22 mouse cellular contexts compared by ENCODE assay signal in genomic region chr6:111278516-111278915, GRCm38 (mm10).
DNase-seq lines count a peak whose midpoint lies in the region; ATAC-seq and TF ChIP-seq lines count a peak whose summit lies in the region.
"Had no signal": no experiment of that assay in that cellular context is flagged by ENCODE, and none has a peak within 500 bp of the region (broad histone marks: within the 10 kb centered on the region; RNA-seq: fewer than 3 reads in every experiment).

No protein-coding gene starts in this region.

- TF ChIP-seq CTCF in cerebellum, adult 2 months (IDR thresholded peaks at IDR 0.05; ENCODE audit: borderline replicate concordance, insufficient read depth, low read depth, low read length) = no peak
- TF ChIP-seq CTCF in hindbrain, postnatal 0 days (IDR thresholded peaks at IDR 0.05; ENCODE audit: low read depth) = no peak

- peak; percentile 18 to 20 for DNase-seq in cerebellum, postnatal 10 days
- no peak for DNase-seq in cerebellum, adult 2 months
- peak; percentile 44 for DNase-seq in hindbrain, postnatal 0 days (ENCODE audit: low spot score)
- peak; percentile 71 for DNase-seq in Muller cell, postnatal 12 days (ENCODE audit: inconsistent ontology term)
- DNase-seq in telencephalon, adult 2 months (ENCODE audit: low read depth, low spot score) = peak; percentile 9
- DNase-seq in kidney, adult 8-10 months = no peak
- DNase-seq: adrenal gland, postnatal 10 days; B cell, adult 2 months; cerebellum, adult 8-10 months; cerebellum, postnatal 25 days; gastrocnemius, postnatal 14 days; heart, adult 2 months; heart, postnatal 14 days had no signal

- H3K4me2 ChIP-seq in hindbrain, postnatal 0 days (ENCODE audit: low read depth, low read length) = no peak overlapping the region
- H3K4me2 ChIP-seq in hindbrain, embryonic 16.5 days (ENCODE audit: low read length) = no peak overlapping the region
- H3K4me2 ChIP-seq: embryonic facial prominence, embryonic 13.5 days; forebrain, embryonic 15.5 days; heart, embryonic 11.5 days; heart, embryonic 15.5 days; hindbrain, embryonic 13.5 days had no signal

- no peaks in the 10 kb centered on the region for H3K9me3 ChIP-seq in hindbrain, postnatal 0 days (ENCODE audit: low read length)
- no peaks in the 10 kb centered on the region for H3K9me3 ChIP-seq in hindbrain, embryonic 16.5 days (ENCODE audit: control insufficient read depth, low read length)
- H3K9me3 ChIP-seq: embryonic facial prominence, embryonic 13.5 days; forebrain, embryonic 15.5 days; G1E; heart, embryonic 15.5 days; hindbrain, embryonic 13.5 days had no signal

- TF ChIP-seq POLR2A in cerebellum, adult 2 months (IDR thresholded peaks at IDR 0.05; ENCODE audit: borderline replicate concordance, insufficient read depth, low read length) = no peak

- H3K9ac ChIP-seq in hindbrain, postnatal 0 days (replicated peaks; ENCODE audit: low read length) = no peak overlapping the region
- H3K9ac ChIP-seq in hindbrain, embryonic 16.5 days (ENCODE audit: low read depth, low read length) = no peak overlapping the region
- H3K9ac ChIP-seq: embryonic facial prominence, embryonic 13.5 days; forebrain, embryonic 15.5 days; heart, embryonic 15.5 days; hindbrain, embryonic 13.5 days had no signal

- no peak for ATAC-seq in hindbrain, postnatal 0 days
- ATAC-seq in hindbrain, embryonic 16.5 days = no peak
- ATAC-seq: CD4-positive, CD25-positive, alpha-beta regulatory T cell, adult 4 months; forebrain, embryonic 15.5 days; intestine, embryonic 16.5 days had no signal

- no peaks in the 10 kb centered on the region for H3K36me3 ChIP-seq in hindbrain, postnatal 0 days (ENCODE audit: insufficient read depth, low read length)
- H3K36me3 ChIP-seq in hindbrain, embryonic 16.5 days (ENCODE audit: control insufficient read depth, insufficient read depth, low read length) = no peaks in the 10 kb centered on the region
- H3K36me3 ChIP-seq: embryonic facial prominence, embryonic 13.5 days; forebrain, embryonic 15.5 days; G1E; heart, embryonic 15.5 days; hindbrain, embryonic 13.5 days had no signal

- H3K4me3 ChIP-seq in cerebellum, adult 2 months (replicated peaks; ENCODE audit: insufficient read depth, low read depth, low read length) = no peak overlapping the region
- no peak overlapping the region for H3K4me3 ChIP-seq in hindbrain, postnatal 0 days (ENCODE audit: low read length)
- H3K4me3 ChIP-seq in hindbrain, embryonic 16.5 days (ENCODE audit: low read length) = no peak overlapping the region
- H3K4me3 ChIP-seq: embryonic facial prominence, embryonic 13.5 days; forebrain, embryonic 15.5 days; heart, adult 2 months; heart, embryonic 15.5 days; hindbrain, embryonic 13.5 days had no signal

- no peaks in the 10 kb centered on the region for H3K27me3 ChIP-seq in cerebellum, adult 2 months (ENCODE audit: control insufficient read depth, insufficient read depth, low read length)
- no peaks in the 10 kb centered on the region for H3K27me3 ChIP-seq in hindbrain, postnatal 0 days (ENCODE audit: insufficient read depth, low read length)
- no peaks in the 10 kb centered on the region for H3K27me3 ChIP-seq in hindbrain, embryonic 16.5 days (replicated peaks; ENCODE audit: control insufficient read depth, insufficient read depth, low read length)
- H3K27me3 ChIP-seq: embryonic facial prominence, embryonic 13.5 days; forebrain, embryonic 15.5 days; heart, embryonic 15.5 days; hindbrain, embryonic 13.5 days had no signal

- H3K4me1 ChIP-seq in cerebellum, adult 2 months (ENCODE audit: control insufficient read depth, insufficient read depth, low read length) = no peaks in the 10 kb centered on the region
- no peaks in the 10 kb centered on the region for H3K4me1 ChIP-seq in hindbrain, postnatal 0 days (ENCODE audit: insufficient read depth, low read length)
- H3K4me1 ChIP-seq in hindbrain, embryonic 16.5 days (ENCODE audit: control insufficient read depth, insufficient read depth, low read depth, low read length) = no peaks in the 10 kb centered on the region
- H3K4me1 ChIP-seq: embryonic facial prominence, embryonic 13.5 days; forebrain, embryonic 15.5 days; heart, embryonic 15.5 days had no signal

- no peak overlapping the region for H3K27ac ChIP-seq in cerebellum, adult 2 months (ENCODE audit: insufficient read depth, low read length)
- no peak overlapping the region for H3K27ac ChIP-seq in hindbrain, postnatal 0 days
- H3K27ac ChIP-seq in hindbrain, embryonic 16.5 days (ENCODE audit: low read depth, low read length) = no peak overlapping the region
- H3K27ac ChIP-seq: embryonic facial prominence, embryonic 13.5 days; forebrain, embryonic 15.5 days; heart, adult 2 months; heart, embryonic 15.5 days; hindbrain, embryonic 13.5 days had no signal

Comparison
In these comparisons a context has a peak if more than half of its experiments do, and no peak if none do; other contexts are left out.
1. DNase-seq: peak in cerebellum, postnatal 10 days (2 of 2), hindbrain, postnatal 0 days (single experiment), Muller cell, postnatal 12 days (single experiment) and telencephalon, adult 2 months (single experiment); none in cerebellum, adult 2 months (0 of 2) and kidney, adult 8-10 months (0 of 2).